Mouse (Mus musculus) forebrain, embryonic 12.5 days (tissue): ENCODE data around the gene Rimbp3. TPM values are rescaled to one million over a fixed set of nuclear protein-coding genes. Genes with fewer than 3 reads are reported as not detected.
"Not testable (repeated sequence)": the region's sequence is repeated elsewhere in the genome, so short reads cannot be mapped to it uniquely, and the experiment has no call there.

Source experiments
- ATAC-seq: fragments of 200-750 bp; cut with Nextera tagmentation; 2 replicates; pipeline ENCODE4 v1.8.0; 2017; ENCODE audit warnings: moderate TSS enrichment; ENCODE audit not compliant: low FRiP score
- H3K27ac ChIP-seq: fragments of 300-500 bp; sonication (generic); 2 replicates; pipeline ENCODE4 v1.5.1; 2016; ENCODE audit warnings: mild to moderate bottlenecking
- H3K27me3 ChIP-seq: fragments of 300-500 bp; sonication (generic); 2 replicates; pipeline ENCODE4 v1.6.1; 2016; ENCODE audit warnings: mild to moderate bottlenecking
- H3K36me3 ChIP-seq: fragments of 300-500 bp; sonication (generic); replicated peaks from 2 replicates; pipeline ENCODE4 v1.6.1; 2016; ENCODE audit warnings: mild to moderate bottlenecking
- H3K4me1 ChIP-seq: fragments of 300-500 bp; sonication (generic); 2 replicates; pipeline ENCODE4 v1.6.1; 2016
- H3K4me2 ChIP-seq: fragments of 300-500 bp; sonication (generic); 2 replicates; pipeline ENCODE4 v1.6.1; 2016; ENCODE audit warnings: mild to moderate bottlenecking, moderate library complexity
- H3K4me3 ChIP-seq: fragments of 300-500 bp; sonication (generic); replicated peaks from 2 replicates; pipeline ENCODE4 v1.5.1; 2016; ENCODE audit warnings: mild to moderate bottlenecking
- H3K9ac ChIP-seq: fragments of 300-500 bp; sonication (generic); 2 replicates; pipeline ENCODE4 v1.6.1; 2016; ENCODE audit warnings: mild to moderate bottlenecking
- H3K9me3 ChIP-seq: fragments of 300-500 bp; sonication (generic); 2 replicates; pipeline ENCODE4 v1.6.1; 2016
- WGBS: fragments of 180-500 bp; shearing (Covaris S2); methylation state at CpG from one replicate; pipeline ENCODE4 v1.1.7; 2016; 5-methylcytosine and 5-hydroxymethylcytosine counted together
- polyA plus RNA-seq: library from polyadenylated mRNA; unstranded; fragments of >200 nt; fragmentation: Nextera tagmentation; extraction: Ambion mirVana; gene quantifications from 2 replicates; pipeline ENCODE4 v1.2.1, GENCODE M21; 2016

The Rimbp3 gene
- polyA plus RNA-seq, 1 experiment from 2014 or later, result 1.9 TPM

- WGBS, result 86% methylated on average over 5 of the region's 5 CpGs
Measured at GRCm38 (mm10) chr16:17225584-17225983, 17.2 kb downstream of the Rimbp3 start.

GRCm38 (mm10) chr16:17226496-17226895 lies 18.1 kb downstream of the Rimbp3 start:
- Histone ChIP-seq H3K4me1 (no peaks in the 10 kb centered on the region), H3K27me3 (no peaks in the 10 kb centered on the region)
- ATAC-seq, result no peak

More at GRCm38 (mm10) chr16:17225584-17225983, 17.2 kb downstream of the Rimbp3 start:
- Histone ChIP-seq H3K4me1 (no peaks in the 10 kb centered on the region), H3K4me3 (no peak overlapping the region), H3K36me3 (no peaks in the 10 kb centered on the region), H3K9ac (no peak overlapping the region), H3K9me3 (0 out of 2 replicates have a peak, but pooled peaks cover 3% of the 10 kb centered on the region), H3K27me3 (no peaks in the 10 kb centered on the region), H3K4me2 (no peak overlapping the region), H3K27ac (no peak overlapping the region)
- ATAC-seq, result no peak

GRCm38 (mm10) chr16:17231523-17231922 lies 23.1 kb downstream of the Rimbp3 start:
- not testable (repeated sequence) for H3K27ac ChIP-seq, H3K27me3 ChIP-seq, H3K9ac ChIP-seq, H3K9me3 ChIP-seq, H3K4me3 ChIP-seq, H3K36me3 ChIP-seq, H3K4me2 ChIP-seq, ATAC-seq
- WGBS, result 98% methylated on average over 2 of the region's 2 CpGs
- peaks cover 26% of the 10 kb centered on the region for H3K4me1 ChIP-seq

More at GRCm38 (mm10) chr16:17226496-17226895, 18.1 kb downstream of the Rimbp3 start:
- H3K9me3 ChIP-seq, result 0 out of 2 replicates have a peak, but pooled peaks cover 3% of the 10 kb centered on the region
- no peak overlapping the region for H3K4me3 ChIP-seq
- H3K4me2 ChIP-seq, result no peak overlapping the region
- H3K27ac ChIP-seq, result no peak overlapping the region
- H3K9ac ChIP-seq, result no peak overlapping the region
- H3K36me3 ChIP-seq, result no peaks in the 10 kb centered on the region

GRCm38 (mm10) chr16:17232794-17233701 lies 24.6 kb downstream of the Rimbp3 start, which contains the start of gene Hic2:
Gene Hic2 (plus strand): TSS chr16:17233572.
- Histone ChIP-seq H3K4me2 (peak within 1 kb of the TSS; percentile 89), H3K9ac (peak within 1 kb of the TSS; percentile 91), H3K4me3 (peak within 1 kb of the TSS; percentile 94), H3K36me3 (no peaks in the 10 kb centered on the region), H3K27ac (peak within 1 kb of the TSS; percentile 95), H3K9me3 (no peaks in the 10 kb centered on the region), H3K27me3 (no peaks in the 10 kb centered on the region), H3K4me1 (peaks cover 32% of the 10 kb centered on the region)
- WGBS, result under 1% methylated on average over 58 of the region's 59 CpGs
- ATAC-seq, result peak; percentile 97

GRCm38 (mm10) chr16:17233702-17234498 lies 25.5 kb downstream of the Rimbp3 start:
- peak overlapping the region; percentile 91 for H3K9ac ChIP-seq
- no peaks in the 10 kb centered on the region for H3K9me3 ChIP-seq
- H3K27ac ChIP-seq, result peak overlapping the region; percentile 95
- peak overlapping the region; percentile 89 for H3K4me2 ChIP-seq
- H3K4me1 ChIP-seq, result peaks cover 38% of the 10 kb centered on the region
- peak; percentile 73 for ATAC-seq
- H3K4me3 ChIP-seq, result peak overlapping the region; percentile 94
- under 1% methylated on average over 56 of the region's 62 CpGs for WGBS
- H3K36me3 ChIP-seq, result no peaks in the 10 kb centered on the region
- no peaks in the 10 kb centered on the region for H3K27me3 ChIP-seq

GRCm38 (mm10) chr16:17234499-17234895 lies 26.1 kb downstream of the Rimbp3 start:
- Histone ChIP-seq H3K9ac (peak overlapping the region; percentile 91), H3K36me3 (no peaks in the 10 kb centered on the region), H3K4me2 (peak overlapping the region; percentile 89), H3K4me3 (peak overlapping the region; percentile 94), H3K27me3 (no peaks in the 10 kb centered on the region), H3K27ac (peak overlapping the region; percentile 95), H3K9me3 (no peaks in the 10 kb centered on the region), H3K4me1 (peaks cover 44% of the 10 kb centered on the region)
- WGBS, result 3% methylated on average over 12 of the region's 12 CpGs
- ATAC-seq, result no peak

GRCm38 (mm10) chr16:17234916-17235665 lies 26.7 kb downstream of the Rimbp3 start:
- 65% methylated on average over 9 of the region's 9 CpGs for WGBS
- Histone ChIP-seq H3K27me3 (no peaks in the 10 kb centered on the region), H3K9ac (peak overlapping the region; percentile 91), H3K4me3 (peak overlapping the region; percentile 94), H3K4me1 (peaks cover 49% of the 10 kb centered on the region), H3K36me3 (no peaks in the 10 kb centered on the region), H3K4me2 (peak overlapping the region; percentile 89), H3K27ac (peak overlapping the region; percentile 95), H3K9me3 (no peaks in the 10 kb centered on the region)
- no peak for ATAC-seq

- Histone ChIP-seq H3K4me1 (peaks cover 51% of the 10 kb centered on the region), H3K4me2 (no peak overlapping the region), H3K9ac (no peak overlapping the region), H3K36me3 (no peaks in the 10 kb centered on the region), H3K27ac (no peak overlapping the region), H3K9me3 (no peaks in the 10 kb centered on the region), H3K27me3 (no peaks in the 10 kb centered on the region), H3K4me3 (no peak overlapping the region)
- ATAC-seq, result no peak
- WGBS, result 91% methylated on average over 3 of the region's 3 CpGs
Measured at GRCm38 (mm10) chr16:17237634-17238033, 29.2 kb downstream of the Rimbp3 start.

GRCm38 (mm10) chr16:17239409-17239808 lies 31.0 kb downstream of the Rimbp3 start:
- Histone ChIP-seq H3K27me3 (no peaks in the 10 kb centered on the region), H3K4me3 (no peak overlapping the region), H3K9me3 (no peaks in the 10 kb centered on the region), H3K36me3 (no peaks in the 10 kb centered on the region), H3K27ac (no peak overlapping the region), H3K4me1 (peaks cover 43% of the 10 kb centered on the region), H3K4me2 (no peak overlapping the region), H3K9ac (no peak overlapping the region)
- 83% methylated on average over 2 of the region's 2 CpGs for WGBS
- no peak for ATAC-seq

GRCm38 (mm10) chr16:17243731-17244130 lies 35.3 kb downstream of the Rimbp3 start:
- no peak overlapping the region for H3K9ac ChIP-seq
- ATAC-seq, result no peak
- H3K27me3 ChIP-seq, result no peaks in the 10 kb centered on the region
- H3K9me3 ChIP-seq, result no peaks in the 10 kb centered on the region
- peaks cover 16% of the 10 kb centered on the region for H3K4me1 ChIP-seq
- H3K36me3 ChIP-seq, result no peaks in the 10 kb centered on the region
- WGBS, result 74% methylated on average over 1 of the region's 1 CpGs
- H3K4me2 ChIP-seq, result no peak overlapping the region
- no peak overlapping the region for H3K4me3 ChIP-seq
- H3K27ac ChIP-seq, result no peak overlapping the region

- no peaks in the 10 kb centered on the region for H3K27me3 ChIP-seq
- 81% methylated on average over 1 of the region's 1 CpGs for WGBS
- no peaks in the 10 kb centered on the region for H3K9me3 ChIP-seq
- no peaks in the 10 kb centered on the region for H3K36me3 ChIP-seq
- H3K4me1 ChIP-seq, result peaks cover 4% of the 10 kb centered on the region; the same call in 1 of the 2 replicates
- no peak overlapping the region for H3K4me2 ChIP-seq
- H3K27ac ChIP-seq, result no peak overlapping the region
- ATAC-seq, result no peak
- H3K4me3 ChIP-seq, result no peak overlapping the region
- no peak overlapping the region for H3K9ac ChIP-seq
Measured at GRCm38 (mm10) chr16:17244996-17245395, 36.6 kb downstream of the Rimbp3 start.

GRCm38 (mm10) chr16:17247727-17248126 lies 39.3 kb downstream of the Rimbp3 start:
- 81% methylated on average over 4 of the region's 4 CpGs for WGBS
- Histone ChIP-seq H3K4me2 (no peak overlapping the region), H3K36me3 (no peaks in the 10 kb centered on the region), H3K9me3 (no peaks in the 10 kb centered on the region), H3K27me3 (no peaks in the 10 kb centered on the region), H3K4me3 (no peak overlapping the region), H3K9ac (no peak overlapping the region), H3K27ac (no peak overlapping the region), H3K4me1 (peaks cover 17% of the 10 kb centered on the region)
- no peak for ATAC-seq
